Mouse (Mus musculus) Patski (cell line): ENCODE data around the gene Slc22a20. TPM values are rescaled to one million over a fixed set of nuclear protein-coding genes. Genes with fewer than 3 reads are reported as not detected.

Source experiments
- ATAC-seq: fragments of 100-300 bp; one replicate; pipeline ENCODE4 v1.8.0; 2021
- CTCF ChIA-PET: fragments of 350-600 bp; sonication (Branson Sonifier 250); formaldehyde crosslinking; loops from one replicate; lab custom pipeline; 2022; ENCODE audit warnings: inconsistent platforms; lab: Charles Lee
- POLR2A ChIA-PET: fragments of 350-600 bp; sonication (Branson Sonifier 250); formaldehyde crosslinking; loops from one replicate; lab custom pipeline; 2022; ENCODE audit warnings: antibody characterized with exemption, inconsistent platforms; lab: Charles Lee
- DNase-seq: peaks from one replicate; pipeline ENCODE4 v3.0.0-alpha.2; 2011; ENCODE audit warnings: low read depth, low spot score
- H3K27me3 ChIP-seq: fragments of 371-371 bp; one replicate; pipeline ENCODE4 v1.5.1; 2021
- CTCF ChIP-seq: fragments of 100-300 bp; IDR thresholded peaks from one replicate; pipeline ENCODE4 v1.5.1; 2021
- in situ Hi-C: fragments of 300-500 bp; cut with MboI; formaldehyde crosslinking; loops from 3 replicates; pipeline ENCODE4 v1.11.1; 2018; ENCODE audit warnings: low pct_unique_long_range_greater_than_20kb, mixed read lengths
- polyA plus RNA-seq: library from polyadenylated mRNA; unstranded; gene quantifications from one replicate; pipeline ENCODE4 v1.2.3, GENCODE M21; 2021

Gene Slc22a20
- polyA plus RNA-seq, 1 experiment from 2014 or later = not detected

DNA sequence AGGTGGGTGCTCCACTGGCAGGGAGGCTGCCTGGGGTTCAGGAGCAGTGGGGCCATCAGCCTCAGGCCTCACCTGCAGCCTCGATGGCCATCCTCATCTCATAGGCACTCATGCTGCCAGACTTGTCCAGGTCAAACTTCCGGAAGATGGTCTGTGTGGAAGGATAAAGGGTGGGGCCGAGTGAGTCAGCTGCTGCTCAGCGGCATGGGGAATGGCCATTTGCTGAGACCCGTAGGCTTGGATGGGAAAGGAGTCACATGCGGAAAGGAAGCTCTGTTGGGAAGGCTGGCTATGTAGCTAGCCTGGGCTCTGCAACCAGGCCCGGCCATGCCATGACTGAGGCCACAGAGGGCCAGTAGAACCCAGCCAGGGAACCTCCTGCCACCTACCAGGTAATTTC is 5.5 kb upstream of the Slc22a20 start:
- in situ Hi-C loops = no loop called here
- DNase-seq (no peak), ATAC-seq (no peak)
- H3K27me3 ChIP-seq = no peaks in the 10 kb centered on the region
- no peak for TF ChIP-seq CTCF
- ChIA-PET POLR2A (interaction anchor here (0.7 to 1.0 kb wide), 3 partner anchors 11 to 27 kb away, joined by 3 read pairs; no protein-coding TSS in a partner anchor), CTCF (interaction anchor here (0.7 to 1.6 kb wide), 7 partner anchors 11 to 27 kb away, joined by 3 to 7 read pairs (median 3); partner anchors contain the start of gene Capn1)

DNA sequence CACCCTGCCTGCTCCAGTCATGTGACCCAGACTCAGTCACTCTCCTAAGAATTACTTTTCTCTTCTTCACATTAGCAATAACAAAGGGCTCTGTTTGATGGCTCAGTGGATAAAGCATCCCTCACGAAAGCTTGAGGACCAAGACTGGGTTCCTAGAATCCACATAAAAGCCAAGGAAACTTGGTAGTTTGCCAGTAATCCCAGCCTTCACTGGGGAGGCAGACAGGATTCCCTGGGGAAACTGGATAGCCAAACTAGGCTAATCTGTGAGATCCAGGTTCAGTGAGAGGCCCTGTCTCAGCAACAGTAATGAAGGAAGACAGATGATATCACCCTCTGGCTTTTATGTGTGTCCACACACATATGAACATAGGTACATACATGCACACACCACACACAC is 5.0 kb upstream of the Slc22a20 start:
- ATAC-seq (no peak), DNase-seq (no peak)
- POLR2A ChIA-PET = no interaction called here
- in situ Hi-C loops = no loop called here
- no peak for TF ChIP-seq CTCF
- CTCF ChIA-PET = interaction anchor here (0.9 to 1.3 kb wide), 5 partner anchors 11 to 27 kb away, joined by 3 to 4 read pairs (median 3); partner anchors contain the start of gene Capn1
- no peaks in the 10 kb centered on the region for H3K27me3 ChIP-seq

DNA sequence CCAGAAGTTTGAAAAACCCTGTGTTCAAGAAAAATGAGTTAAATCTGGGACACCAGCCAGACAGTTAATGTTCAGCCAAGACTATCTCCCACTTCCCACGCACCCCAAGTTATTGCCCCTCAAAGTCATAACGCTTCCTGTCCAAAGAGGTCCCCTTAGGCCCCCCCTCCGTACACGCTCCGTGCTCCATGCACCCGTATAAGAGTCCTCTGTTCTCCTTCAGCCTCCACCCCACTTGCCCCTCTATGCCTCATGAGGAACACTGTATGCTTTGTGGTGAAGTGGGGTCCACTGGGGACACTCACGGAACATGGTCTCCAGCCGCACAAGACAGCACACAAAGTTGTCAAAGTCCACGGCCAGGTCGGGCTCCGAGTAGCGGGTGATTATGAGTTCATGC is 4.1 kb upstream of the Slc22a20 start:
- no peak for TF ChIP-seq CTCF
- in situ Hi-C loops = no loop called here
- CTCF ChIA-PET = interaction anchor here (0.9 to 1.2 kb wide), 3 partner anchors 12 to 28 kb away, joined by 3 read pairs; partner anchors contain the start of gene Capn1
- DNase-seq (no peak), ATAC-seq (no peak)
- H3K27me3 ChIP-seq = no peaks in the 10 kb centered on the region
- POLR2A ChIA-PET = no interaction called here

DNA sequence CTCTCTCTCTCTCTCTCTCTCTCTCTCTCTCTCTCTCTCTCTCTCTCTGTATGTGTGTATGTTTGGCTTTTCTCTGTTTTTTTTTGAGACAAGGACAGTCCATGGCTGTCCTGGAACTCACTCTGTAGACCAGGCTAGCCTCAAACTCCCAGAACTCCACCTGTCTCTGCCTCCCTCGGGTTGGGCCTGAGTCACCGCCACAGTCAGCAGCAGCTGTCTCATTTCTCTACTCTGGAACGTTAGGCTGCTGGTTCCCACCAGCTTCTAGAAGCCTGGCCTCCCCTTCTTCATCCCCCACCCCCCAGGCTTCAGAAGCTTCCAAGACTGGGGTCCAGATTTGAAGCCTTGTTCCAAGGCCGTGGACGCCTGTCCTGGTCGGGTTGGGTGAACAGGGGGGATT is 3.6 kb upstream of the Slc22a20 start:
- TF ChIP-seq CTCF = no peak
- CTCF ChIA-PET = interaction anchor here (1.5 to 1.8 kb wide), 2 partner anchors 10 to 26 kb away, joined by 4 to 6 read pairs; partner anchors contain the start of gene Capn1
- POLR2A ChIA-PET = no interaction called here
- no peaks in the 10 kb centered on the region for H3K27me3 ChIP-seq
- in situ Hi-C loops = no loop called here
- no peak for DNase-seq
- ATAC-seq = no peak

DNA sequence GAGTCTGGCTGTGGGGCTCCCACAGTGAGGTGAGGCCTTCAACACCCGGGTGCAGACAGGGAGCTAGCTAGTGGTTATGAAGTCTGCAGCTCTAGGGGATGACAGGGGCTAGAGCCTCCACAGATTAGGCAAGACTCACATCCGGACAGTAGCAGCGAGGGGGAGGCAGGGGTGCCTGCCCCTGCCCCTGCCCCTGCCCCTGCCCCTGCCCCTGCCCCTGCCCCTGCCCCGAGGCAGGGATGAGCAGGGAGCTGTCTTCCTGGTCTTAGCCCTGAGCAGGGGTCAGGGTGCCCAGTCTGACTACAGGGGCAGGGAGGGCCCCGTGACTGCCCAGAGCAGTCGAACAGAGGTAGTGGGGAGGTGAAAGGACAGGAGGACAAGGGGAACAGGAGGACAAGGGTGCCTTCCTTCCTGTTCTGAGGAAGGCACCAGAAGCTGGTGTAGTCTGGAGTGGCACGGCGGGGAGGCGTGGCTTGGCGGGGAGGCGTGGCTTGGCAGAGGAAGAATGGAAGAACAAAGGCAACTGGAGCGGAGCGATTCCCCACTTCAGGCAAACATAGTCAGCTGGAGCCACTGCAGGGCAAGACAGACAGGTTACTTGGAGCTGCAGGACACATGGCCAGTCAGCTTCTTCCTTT is 3.0 kb upstream of the Slc22a20 start:
- no peak for DNase-seq
- ATAC-seq = peak; percentile 20
- in situ Hi-C loops = no loop called here
- H3K27me3 ChIP-seq = peaks cover 6% of the 10 kb centered on the region
- no peak for TF ChIP-seq CTCF
- ChIA-PET POLR2A (no interaction called here), CTCF (interaction anchor here (1.5 to 1.8 kb wide), 2 partner anchors 10 to 27 kb away, joined by 4 to 6 read pairs; partner anchors contain the start of gene Capn1)

DNA sequence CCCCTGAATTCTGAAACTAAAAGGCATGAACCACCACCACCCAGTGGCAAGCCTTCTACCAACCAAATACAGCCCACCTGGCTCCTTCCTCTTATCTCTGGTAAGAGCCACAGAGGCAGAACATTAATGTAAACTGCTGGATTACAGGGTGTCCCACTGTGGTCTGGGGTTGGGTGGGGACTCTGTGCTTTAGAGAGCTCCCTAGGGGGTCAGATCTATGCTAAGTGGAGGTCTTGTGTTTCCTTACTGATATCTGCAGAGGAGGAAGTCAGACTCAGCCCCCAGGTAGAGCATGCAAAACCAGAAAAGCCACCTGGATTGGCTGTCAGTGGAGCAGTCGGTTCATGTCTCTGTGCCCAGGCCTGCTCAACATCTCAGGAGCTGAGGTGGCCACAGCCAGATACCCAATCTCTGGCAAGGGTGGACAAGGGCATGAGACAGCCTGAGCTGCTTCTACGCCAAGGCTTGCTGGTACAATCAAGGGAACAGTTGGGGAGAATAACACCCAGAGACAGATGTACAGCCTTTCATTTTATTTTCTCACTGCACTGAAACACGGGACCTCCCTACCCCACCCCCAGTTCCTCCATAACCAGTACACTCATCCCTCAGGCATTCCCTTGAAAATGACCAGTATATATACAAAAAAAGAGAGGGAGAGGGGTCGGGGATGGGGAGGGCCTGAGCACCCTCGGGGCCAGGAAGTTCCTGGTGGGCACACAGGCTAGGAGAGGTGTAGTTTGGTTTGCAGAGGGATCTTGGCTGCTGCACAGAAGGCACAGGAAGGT is 2.3 kb upstream of the Slc22a20 start:
- ATAC-seq = peak; percentile 24
- in situ Hi-C loops = no loop called here
- H3K27me3 ChIP-seq = peaks cover 13% of the 10 kb centered on the region
- no peak for DNase-seq
- POLR2A ChIA-PET = interaction anchor here (0.5 kb wide), 1 partner anchor 50 kb away, joined by 3 read pairs; no protein-coding TSS in a partner anchor
- no peak for TF ChIP-seq CTCF
- CTCF ChIA-PET = interaction anchor here (1.5 to 1.8 kb wide), 2 partner anchors 11 to 28 kb away, joined by 4 to 6 read pairs; partner anchors contain the start of gene Capn1

DNA sequence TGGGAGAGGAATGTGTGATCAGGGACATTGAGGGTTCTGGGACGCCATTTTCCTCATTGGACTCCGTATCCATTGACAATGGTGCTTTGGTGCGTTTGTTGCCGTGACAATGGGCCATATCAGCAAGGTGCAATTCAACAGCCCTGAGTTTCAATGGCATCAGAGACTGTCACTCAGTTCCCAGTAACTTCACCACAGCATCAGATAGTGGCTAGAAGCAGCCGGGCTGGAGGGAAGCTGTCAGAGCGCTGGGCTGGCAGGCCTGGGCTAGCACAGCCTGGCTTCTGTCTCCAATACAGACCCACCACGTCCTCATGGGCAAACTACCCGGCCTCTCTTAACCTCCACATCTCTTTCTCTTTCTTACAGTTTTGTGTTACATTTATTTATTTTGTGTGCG is 5.5 kb downstream of the Slc22a20 start:
- DNase-seq (no peak), ATAC-seq (no peak)
- H3K27me3 ChIP-seq = peaks cover 22% of the 10 kb centered on the region
- ChIA-PET POLR2A (no interaction called here), CTCF (interaction anchor here (1.5 kb wide), 1 partner anchor 37 kb away, joined by 3 read pairs; no protein-coding TSS in a partner anchor)
- in situ Hi-C loops = no loop called here
- no peak for TF ChIP-seq CTCF

DNA sequence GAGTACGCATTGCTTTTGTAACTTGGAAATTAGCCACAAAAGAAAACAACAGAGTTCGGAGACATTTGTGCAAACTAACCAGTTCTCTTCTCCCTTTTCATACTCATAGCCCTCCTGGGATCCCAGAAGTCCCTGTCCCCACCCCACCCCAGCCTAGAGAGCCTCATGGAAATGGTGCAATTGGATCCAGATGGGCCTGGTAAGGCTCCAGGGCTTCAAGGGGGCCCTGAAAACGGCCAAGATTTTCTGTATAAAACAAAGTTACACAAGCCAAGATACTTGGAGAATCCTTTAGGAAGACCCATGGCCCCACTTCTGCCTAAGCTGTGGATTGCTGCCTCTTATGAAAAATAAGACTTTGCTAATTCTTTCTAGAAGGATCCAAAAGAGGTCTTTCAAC is 8.2 kb downstream of the Slc22a20 start:
- no peak for TF ChIP-seq CTCF
- DNase-seq (no peak), ATAC-seq (no peak)
- POLR2A ChIA-PET = no interaction called here
- CTCF ChIA-PET = no interaction called here
- H3K27me3 ChIP-seq = peaks cover 8% of the 10 kb centered on the region
- in situ Hi-C loops = no loop called here

DNA sequence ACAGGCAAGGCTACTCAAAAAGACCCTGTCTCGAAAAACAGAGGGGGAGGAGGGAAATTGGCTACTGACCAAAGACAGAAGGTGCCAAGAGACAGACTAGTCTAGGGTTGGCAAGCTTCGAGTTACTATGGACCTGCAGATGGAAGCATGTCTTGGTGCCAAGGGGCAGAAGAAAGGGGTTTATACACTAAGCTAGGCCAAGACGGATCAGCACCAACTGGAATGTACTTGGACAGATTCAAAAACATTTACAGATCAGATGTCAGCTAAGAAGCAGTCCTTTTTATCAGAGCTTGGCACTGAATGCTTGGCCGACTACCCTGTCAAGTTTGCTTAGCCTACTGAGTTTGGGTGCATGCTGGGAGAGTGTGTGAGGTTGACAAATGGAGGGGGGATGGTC is 10.3 kb downstream of the Slc22a20 start:
- TF ChIP-seq CTCF = no peak
- DNase-seq = no peak
- CTCF ChIA-PET = interaction anchor here (0.9 to 1.0 kb wide), 2 partner anchors 23 to 42 kb away, joined by 4 to 5 read pairs; no protein-coding TSS in a partner anchor
- H3K27me3 ChIP-seq = peaks cover 12% of the 10 kb centered on the region
- POLR2A ChIA-PET = interaction anchor here (1.1 kb wide), 1 partner anchor 16 kb away, joined by 3 read pairs; no protein-coding TSS in a partner anchor
- in situ Hi-C loops = no loop called here
- no peak for ATAC-seq

DNA sequence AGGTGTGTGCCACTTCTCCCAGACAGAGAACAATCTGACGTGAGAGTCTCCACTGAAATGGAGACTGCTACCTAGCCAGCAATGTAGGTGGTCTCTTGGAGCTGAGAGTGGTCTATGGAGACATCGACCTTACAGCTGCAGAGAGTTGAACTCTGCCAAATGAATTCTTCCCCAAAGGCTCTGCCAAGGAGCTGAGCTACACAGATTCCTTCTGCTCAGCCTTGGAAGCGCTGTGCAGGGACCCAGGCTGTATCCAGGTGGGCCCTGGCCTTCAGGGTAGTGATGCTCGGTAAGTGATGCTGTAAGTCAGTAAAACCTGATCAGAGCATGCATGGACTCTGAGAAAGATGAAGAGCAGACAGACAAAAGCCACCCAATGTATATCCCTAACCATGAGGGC is 10.8 kb downstream of the Slc22a20 start:
- ChIA-PET CTCF (interaction anchor here (0.9 kb wide), 1 partner anchor 43 kb away, joined by 5 read pairs; no protein-coding TSS in a partner anchor), POLR2A (interaction anchor here (1.1 kb wide), 1 partner anchor 17 kb away, joined by 3 read pairs; no protein-coding TSS in a partner anchor)
- peaks cover 12% of the 10 kb centered on the region for H3K27me3 ChIP-seq
- DNase-seq (no peak), ATAC-seq (no peak)
- TF ChIP-seq CTCF = no peak
- in situ Hi-C loops = no loop called here
